Mouse (Mus musculus) liver, postnatal 0 days (tissue): ENCODE measurements around the gene Drc7. TPM values are rescaled to one million over a fixed set of nuclear protein-coding genes. Genes with fewer than 3 reads are reported as not detected.

Source experiments
- ATAC-seq: fragments of 200-750 bp; cut with Nextera tagmentation; 2 replicates; pipeline ENCODE4 v1.8.0; 2017; ENCODE audit warnings: mild to moderate bottlenecking, moderate library complexity
- DNase-seq: peaks from one replicate; pipeline ENCODE4 v3.0.0-alpha.2; 2016
- H3K27ac ChIP-seq: fragments of 300-500 bp; sonication (generic); 2 replicates; pipeline ENCODE4 v1.5.1; 2014; ENCODE audit warnings: antibody characterized with exemption, moderate library complexity, mild to moderate bottlenecking, low read depth
- H3K27me3 ChIP-seq: fragments of 300-500 bp; sonication (generic); 2 replicates; pipeline ENCODE4 v1.6.1; 2014; ENCODE audit warnings: low read length, control low read depth, mixed read lengths; ENCODE audit not compliant: insufficient read depth
- H3K36me3 ChIP-seq: fragments of 300-500 bp; sonication (generic); replicated peaks from 2 replicates; pipeline ENCODE4 v1.6.1; 2014; ENCODE audit warnings: mild to moderate bottlenecking, control low read depth, low read length, moderate library complexity, mixed read lengths; ENCODE audit not compliant: insufficient read depth
- H3K4me1 ChIP-seq: fragments of 300-500 bp; sonication (generic); 2 replicates; pipeline ENCODE4 v1.6.1; 2014; ENCODE audit warnings: antibody characterized with exemption, mild to moderate bottlenecking, control low read depth; ENCODE audit not compliant: insufficient read depth
- H3K4me2 ChIP-seq: fragments of 300-500 bp; sonication (generic); 2 replicates; pipeline ENCODE4 v1.6.1; 2014; ENCODE audit warnings: low read depth, mild to moderate bottlenecking, low read length, moderate library complexity, mixed read lengths
- H3K4me3 ChIP-seq: fragments of 300-500 bp; sonication (generic); 2 replicates; pipeline ENCODE4 v1.5.1; 2014; ENCODE audit warnings: low read depth, low read length
- H3K9ac ChIP-seq: fragments of 300-500 bp; sonication (generic); replicated peaks from 2 replicates; pipeline ENCODE4 v1.6.1; 2014; ENCODE audit warnings: mild to moderate bottlenecking, moderate library complexity
- H3K9me3 ChIP-seq: fragments of 300-500 bp; sonication (generic); 2 replicates; pipeline ENCODE4 v1.6.1; 2016; ENCODE audit warnings: mild to moderate bottlenecking, control low read depth, low read length, mixed read lengths
- CTCF ChIP-seq: sonication (generic); IDR thresholded peaks from 2 replicates; pipeline ENCODE4 v1.5.1; 2016; ENCODE audit warnings: antibody characterized with exemption, low read depth
- EP300 ChIP-seq: IDR thresholded peaks from 2 replicates; pipeline ENCODE4 v1.6.1; 2016; ENCODE audit warnings: antibody characterized with exemption, low read depth, mild to moderate bottlenecking
- WGBS: fragments of 180-500 bp; shearing (Covaris S2); extraction: QIAGEN DNeasy Blood & Tissue Kit; methylation state at CpG from one replicate; pipeline ENCODE4 v1.1.7; 2014; ENCODE audit not compliant: insufficient replicate concordance; 5-methylcytosine and 5-hydroxymethylcytosine counted together
- polyA plus RNA-seq: library from polyadenylated mRNA; unstranded; fragments of >200 nt; fragmentation: Nextera tagmentation; extraction: Ambion mirVana; gene quantifications from 2 replicates; pipeline ENCODE4 v1.2.1, GENCODE M21; 2015

Drc7 gene
- 0.21 and 0.28 TPM in 2 replicates for polyA plus RNA-seq

DNA sequence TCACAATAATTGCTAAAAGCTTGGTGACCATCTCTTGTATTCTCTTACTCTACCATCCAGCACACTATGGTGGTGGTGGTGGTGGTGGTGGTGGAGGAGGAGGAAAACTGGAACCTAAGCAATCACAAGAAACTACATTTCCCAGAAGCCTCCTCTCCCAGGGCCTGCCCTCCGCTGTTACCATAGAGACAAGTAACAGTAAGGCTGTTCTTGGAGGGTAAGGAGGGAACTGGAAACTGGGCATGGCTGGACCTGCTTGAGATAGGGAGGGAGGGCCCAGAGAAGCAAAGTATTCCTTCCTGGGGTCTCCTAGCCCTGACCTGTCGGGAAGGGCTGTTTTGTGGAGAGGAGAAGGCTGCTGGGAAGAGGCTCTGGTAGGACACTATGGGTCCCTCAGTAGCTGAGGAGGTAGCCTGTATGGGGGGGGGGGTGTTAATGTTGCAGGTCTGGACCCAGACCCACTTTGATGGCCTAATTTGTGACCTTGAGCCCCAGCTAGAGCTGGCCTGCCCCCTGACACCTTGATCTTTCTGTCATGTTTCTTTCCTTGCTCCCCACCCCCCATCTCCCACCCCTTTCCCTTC, at the start of gene Drc7:
Drc7 (plus strand) TSS at position 177 of the 584 bp plus-strand sequence.
- peak; percentile 52 for ATAC-seq
- H3K9me3 ChIP-seq: no peaks in the 10 kb centered on the region
- no peak for DNase-seq
- H3K36me3 ChIP-seq: no peaks in the 10 kb centered on the region
- TF ChIP-seq EP300: no peak
- TF ChIP-seq CTCF: no peak
- H3K27me3 ChIP-seq: no peaks in the 10 kb centered on the region
- H3K9ac ChIP-seq: no peak within 1 kb of the TSS
- peaks cover 18% of the 10 kb centered on the region; the same call in 1 of the 2 replicates for H3K4me1 ChIP-seq
- no peak within 1 kb of the TSS for H3K27ac ChIP-seq
- H3K4me3 ChIP-seq: no peak within 1 kb of the TSS
- 20% methylated on average over 2 of the region's 2 CpGs for WGBS
- H3K4me2 ChIP-seq: no peak within 1 kb of the TSS

DNA sequence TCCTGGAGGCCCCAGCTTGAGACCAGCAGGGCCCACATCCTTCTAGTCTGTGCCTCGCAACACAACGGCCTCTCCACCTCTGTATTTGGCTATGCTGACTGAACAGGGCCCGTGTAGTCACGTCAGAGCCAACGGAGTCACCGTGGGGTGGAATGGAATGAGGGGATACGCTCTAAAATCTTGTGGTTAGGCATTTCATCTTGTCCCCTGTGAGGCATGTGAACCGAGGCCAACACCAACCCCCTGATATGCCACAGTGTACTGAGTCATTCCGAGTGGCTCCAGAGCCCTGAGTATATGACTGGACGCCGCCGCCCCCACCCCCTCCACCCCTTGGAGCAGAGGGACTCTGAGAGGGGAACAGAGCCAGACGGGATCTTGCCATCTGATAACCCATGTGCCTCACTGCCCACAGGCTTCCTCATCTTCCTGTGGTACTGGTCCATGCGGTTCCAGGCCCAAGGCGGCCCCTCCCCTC, 42.4 kb upstream of the Drc7 start:
- no peak overlapping the region for H3K9ac ChIP-seq
- H3K4me3 ChIP-seq: no peak overlapping the region
- no peak for TF ChIP-seq CTCF
- TF ChIP-seq EP300: no peak
- no peak overlapping the region for H3K4me2 ChIP-seq
- H3K27me3 ChIP-seq: no peaks in the 10 kb centered on the region
- no peaks in the 10 kb centered on the region for H3K9me3 ChIP-seq
- no peak; the same call in 1 of the 2 replicates for ATAC-seq
- no peak overlapping the region for H3K27ac ChIP-seq
- no peaks in the 10 kb centered on the region for H3K4me1 ChIP-seq
- H3K36me3 ChIP-seq: peaks cover 58% of the 10 kb centered on the region
- no peak for DNase-seq
- WGBS: 56% methylated on average over 15 of the region's 15 CpGs

DNA sequence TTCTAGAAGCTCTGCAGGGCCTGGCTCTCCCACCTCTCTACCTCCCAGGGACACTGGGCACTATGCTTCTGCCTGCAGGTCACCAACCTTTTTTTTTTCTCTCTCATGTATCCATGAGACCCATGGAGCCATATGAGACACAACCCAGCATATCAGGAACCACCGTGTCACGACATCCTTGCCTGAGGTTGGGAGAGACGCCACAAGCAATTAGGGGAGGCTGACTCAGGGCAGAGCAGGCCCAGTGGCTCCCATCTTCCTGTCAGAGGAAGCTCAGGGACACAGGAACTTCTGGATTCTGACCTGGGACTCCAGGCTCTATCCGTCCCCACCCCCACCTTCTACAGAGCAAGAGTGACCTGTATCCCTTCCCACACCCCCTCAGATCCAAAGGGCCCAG, 39.0 kb upstream of the Drc7 start:
- H3K4me2 ChIP-seq: no peak overlapping the region
- H3K36me3 ChIP-seq: peaks cover 28% of the 10 kb centered on the region
- TF ChIP-seq EP300 (no peak), CTCF (no peak)
- no peak overlapping the region for H3K4me3 ChIP-seq
- WGBS: 61% methylated on average over 4 of the region's 4 CpGs
- no peak for DNase-seq
- H3K9ac ChIP-seq: no peak overlapping the region
- no peaks in the 10 kb centered on the region for H3K9me3 ChIP-seq
- no peak overlapping the region for H3K27ac ChIP-seq
- H3K4me1 ChIP-seq: no peaks in the 10 kb centered on the region
- no peaks in the 10 kb centered on the region for H3K27me3 ChIP-seq
- ATAC-seq: peak; percentile 20

DNA sequence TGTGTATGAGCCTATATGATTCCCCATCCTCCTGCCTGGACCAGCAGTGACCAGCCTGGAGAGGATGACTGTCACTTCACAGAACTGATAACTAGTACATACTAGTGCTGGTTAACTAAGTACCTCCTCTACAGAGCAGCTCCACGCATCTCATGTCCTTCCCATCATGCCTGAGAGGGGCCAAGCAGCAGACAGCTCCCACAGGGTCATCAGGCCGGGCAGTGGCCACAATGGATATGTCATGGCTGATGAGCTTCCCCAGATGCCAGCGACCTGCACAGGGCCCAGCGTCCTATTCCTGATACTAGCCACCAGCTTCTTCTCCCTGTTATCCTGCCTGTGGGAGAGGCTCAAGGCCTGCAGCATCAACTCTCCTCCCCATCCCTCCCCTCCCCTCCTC, 38.2 kb upstream of the Drc7 start:
- Histone ChIP-seq H3K27ac (no peak overlapping the region), H3K36me3 (peaks cover 20% of the 10 kb centered on the region), H3K9ac (no peak overlapping the region), H3K27me3 (no peaks in the 10 kb centered on the region), H3K4me1 (0 out of 2 replicates have a peak, but pooled peaks cover 2% of the 10 kb centered on the region), H3K9me3 (no peaks in the 10 kb centered on the region), H3K4me2 (no peak overlapping the region), H3K4me3 (no peak overlapping the region)
- TF ChIP-seq CTCF: no peak
- TF ChIP-seq EP300: no peak
- ATAC-seq (no peak), DNase-seq (no peak)
- 57% methylated on average over 4 of the region's 4 CpGs for WGBS

DNA sequence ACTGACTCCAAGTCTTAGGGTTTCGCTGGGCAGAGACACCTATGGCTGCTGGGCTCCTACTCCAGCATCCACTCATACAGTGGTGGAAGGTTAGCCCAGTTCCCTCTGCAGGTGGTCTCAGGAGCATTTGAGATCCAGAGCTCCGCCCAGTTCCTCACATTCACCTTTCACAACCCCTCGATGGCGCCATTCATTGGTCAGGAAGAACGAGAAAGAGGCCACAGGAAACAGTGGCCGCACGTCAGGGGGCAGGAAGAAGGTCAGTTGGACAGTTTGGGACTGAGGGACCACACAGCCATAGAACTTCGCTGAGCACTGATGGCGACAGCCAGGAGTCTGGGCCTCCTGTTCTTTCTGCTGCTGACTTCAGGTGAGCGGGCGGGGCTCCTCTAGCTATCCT, 37.5 kb upstream of the Drc7 start, which contains the start of gene Adgrg3:
Adgrg3 (plus strand) TSS at position 242 of the 400 bp plus-strand sequence.
- H3K4me2 ChIP-seq: peak within 1 kb of the TSS; percentile 48
- H3K36me3 ChIP-seq: peaks cover 17% of the 10 kb centered on the region
- no peaks in the 10 kb centered on the region for H3K9me3 ChIP-seq
- no peak within 1 kb of the TSS for H3K9ac ChIP-seq
- no peaks in the 10 kb centered on the region for H3K27me3 ChIP-seq
- peak; percentile 44 for DNase-seq
- 0 out of 2 replicates have a peak, but pooled peaks cover 2% of the 10 kb centered on the region for H3K4me1 ChIP-seq
- ATAC-seq: no peak
- H3K27ac ChIP-seq: no peak within 1 kb of the TSS
- peak within 1 kb of the TSS; percentile 29 for H3K4me3 ChIP-seq
- 31% methylated on average over 11 of the region's 11 CpGs for WGBS
- no peak for TF ChIP-seq CTCF
- TF ChIP-seq EP300: no peak

DNA sequence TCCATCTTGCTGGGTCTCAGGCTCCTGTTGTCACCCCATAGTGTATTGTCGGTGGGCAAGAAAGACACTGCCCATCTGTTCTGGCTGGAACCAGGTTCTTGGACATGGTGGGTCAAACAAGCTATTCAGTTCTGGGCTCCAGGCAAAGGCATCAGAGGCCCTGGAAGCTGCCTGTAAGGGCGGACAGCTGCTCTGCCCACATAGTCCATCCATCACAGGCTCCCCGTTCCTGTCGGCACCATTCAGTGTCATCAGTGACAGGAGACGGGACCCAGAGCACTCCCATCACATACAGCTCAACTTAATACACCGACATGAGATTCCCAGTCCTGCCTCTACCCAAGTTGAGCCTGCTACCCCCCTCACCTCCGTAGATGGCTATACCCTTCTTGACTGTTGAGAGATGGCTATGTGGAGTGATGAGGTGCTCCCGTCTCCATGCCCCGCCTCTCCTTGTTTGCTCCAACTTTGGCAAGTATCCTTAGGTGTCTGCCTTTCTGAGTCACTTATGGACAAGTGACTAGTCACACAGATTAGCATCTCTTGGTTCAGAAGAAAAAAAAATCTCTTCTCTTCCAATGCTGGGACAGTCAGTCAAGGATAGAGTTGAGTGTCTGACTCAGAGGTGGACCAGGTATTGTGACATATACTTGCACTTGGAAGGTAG, 36.8 kb upstream of the Drc7 start:
- ATAC-seq: no peak
- Histone ChIP-seq H3K27me3 (no peaks in the 10 kb centered on the region), H3K9me3 (no peaks in the 10 kb centered on the region), H3K27ac (no peak overlapping the region), H3K36me3 (peaks cover 11% of the 10 kb centered on the region), H3K4me1 (0 out of 2 replicates have a peak, but pooled peaks cover 2% of the 10 kb centered on the region), H3K4me3 (peak overlapping the region; percentile 29), H3K9ac (no peak overlapping the region), H3K4me2 (peak overlapping the region; percentile 48)
- WGBS: 53% methylated on average over 9 of the region's 9 CpGs
- DNase-seq: no peak
- TF ChIP-seq CTCF (no peak), EP300 (no peak)
